Comparison of ENCODE assay signal across 8 mouse cellular contexts in genomic region chr8:57653768-57654125, GRCm38 (mm10). TPM values are rescaled to one million over a fixed set of nuclear protein-coding genes. Genes with fewer than 3 reads are reported as not detected.
DNase-seq lines count a peak whose midpoint lies in the region; ATAC-seq and TF ChIP-seq lines count a peak whose summit lies in the region.

No protein-coding gene starts in this region.

- TF ChIP-seq CTCF in liver, embryonic 14.5 days (IDR thresholded peaks at IDR 0.05; ENCODE audit: low read depth), result no peak

- H3K36me3 ChIP-seq in ES-E14 (ENCODE audit: control insufficient read depth, insufficient read depth, low read length, poor library complexity, severe bottlenecking), result no peaks in the 10 kb centered on the region
- H3K36me3 ChIP-seq in heart, embryonic 16.5 days (ENCODE audit: control insufficient read depth, insufficient read depth), result no peaks in the 10 kb centered on the region
- no peaks in the 10 kb centered on the region for H3K36me3 ChIP-seq in liver, embryonic 14.5 days (replicated peaks; ENCODE audit: control insufficient read depth, insufficient read depth, low read depth)

- WGBS in heart, embryonic 16.5 days, result 25% methylated on average over 7 of the region's 7 CpGs
- 12% methylated on average over 7 of the region's 7 CpGs for WGBS in liver, embryonic 14.5 days (ENCODE audit: insufficient replicate concordance)

- no peak overlapping the region for H3K9ac ChIP-seq in ES-E14 (ENCODE audit: insufficient read depth, low read depth, low read length, poor library complexity, severe bottlenecking)
- peak overlapping the region; percentile 13; the same call in 1 of the 2 replicates for H3K9ac ChIP-seq in heart, embryonic 16.5 days (ENCODE audit: low read length)
- no peak overlapping the region for H3K9ac ChIP-seq in liver, embryonic 14.5 days (replicated peaks)

- in situ Hi-C loops in ES-E14 (cut with MboI; ENCODE audit: low sequenced_read_pairs in 2 of 2, unreplicated experiment in 2 of 2), result no loop called here

- peak overlapping the region; percentile 70 for H3K4me2 ChIP-seq in heart, embryonic 16.5 days (ENCODE audit: low read depth, low read length)
- peak overlapping the region; percentile 86 for H3K4me2 ChIP-seq in liver, embryonic 14.5 days (ENCODE audit: low read depth)

- TF ChIP-seq EP300 in liver, embryonic 14.5 days (IDR thresholded peaks at IDR 0.05; ENCODE audit: low read depth), result no peak

- no peaks in the 10 kb centered on the region for H3K9me3 ChIP-seq in ES-E14 (ENCODE audit: control insufficient read depth, insufficient read depth, low read depth, low read length)
- H3K9me3 ChIP-seq in heart, embryonic 16.5 days (replicated peaks; ENCODE audit: control insufficient read depth, low read length), result no peaks in the 10 kb centered on the region
- H3K9me3 ChIP-seq in liver, embryonic 14.5 days (ENCODE audit: control insufficient read depth, low read length), result no peaks in the 10 kb centered on the region

- intact Hi-C loops in heart, postnatal 25 days (cut with DNase I), result loop anchor here (2.0 to 5.0 kb wide), 4 partner anchors 41 to 166 kb away; partner anchors contain the start of gene Sap30

- no peaks in the 10 kb centered on the region; a peak in 1 of 4 replicates for H3K4me1 ChIP-seq in ES-E14 (ENCODE audit: control insufficient read depth in 2 of 2, insufficient read depth in 2 of 2, low read length in 2 of 2, poor library complexity in 1 of 2)
- peaks cover 6% of the 10 kb centered on the region; the same call in 1 of the 2 replicates for H3K4me1 ChIP-seq in heart, embryonic 16.5 days (ENCODE audit: control insufficient read depth, insufficient read depth, low read length)
- H3K4me1 ChIP-seq in liver, embryonic 14.5 days (replicated peaks; ENCODE audit: control insufficient read depth in 2 of 2, insufficient read depth in 2 of 2, low read length in 1 of 2), result peaks cover 0 to 5% of the 10 kb centered on the region in 2 experiments; a peak in 2 of 4 replicates

- DNase-seq in heart, adult 11 months, result peak; percentile 59
- no peak for DNase-seq in heart, postnatal 25 days (ENCODE audit: low spot score)
- DNase-seq in ES-E14 (ENCODE audit: low read depth, low spot score), result no peak
- DNase-seq in liver, embryonic 14.5 days (ENCODE audit: low read depth in 3 of 3, low spot score in 3 of 3), result no peak
- DNase-seq in frontal cortex, adult 2 months (ENCODE audit: extremely low spot score in 1 of 2, low spot score in 1 of 2), result no peak
- DNase-seq in adrenal gland, adult 18-20 months (ENCODE audit: low spot score in 2 of 2), result no peak

- H3K4me3 ChIP-seq in ES-E14 (ENCODE audit: insufficient read depth in 1 of 2, low read depth in 1 of 2, low read length in 2 of 2, poor library complexity in 1 of 2, severe bottlenecking in 1 of 2), result peak overlapping the region; percentile 76 to 97; a peak in 3 of 4 replicates
- H3K4me3 ChIP-seq in heart, embryonic 16.5 days (ENCODE audit: low read length), result peak overlapping the region; percentile 91
- peak overlapping the region; percentile 58 to 75; a peak in 3 of 4 replicates for H3K4me3 ChIP-seq in liver, embryonic 14.5 days (ENCODE audit: insufficient read depth in 1 of 2, low read depth in 2 of 2, low read length in 2 of 2)

- H3K27me3 ChIP-seq in heart, embryonic 16.5 days (ENCODE audit: control insufficient read depth, insufficient read depth, low read length), result no peaks in the 10 kb centered on the region
- H3K27me3 ChIP-seq in liver, embryonic 14.5 days (ENCODE audit: control insufficient read depth, insufficient read depth, low read length), result no peaks in the 10 kb centered on the region

- H3K27ac ChIP-seq in ES-E14 (ENCODE audit: insufficient read depth, low read depth, low read length, poor library complexity, severe bottlenecking), result no peak overlapping the region
- peak overlapping the region; percentile 3; the same call in 1 of the 2 replicates for H3K27ac ChIP-seq in heart, embryonic 16.5 days (ENCODE audit: low read length)
- no peak overlapping the region for H3K27ac ChIP-seq in liver, embryonic 14.5 days

- no peak for ATAC-seq in heart, embryonic 16.5 days (replicated peaks; ENCODE audit: extremely low read depth, insufficient read depth, low FRiP score)
- ATAC-seq in liver, embryonic 14.5 days (ENCODE audit: insufficient read depth), result no peak
- no peak for ATAC-seq in CD4-positive, CD25-positive, alpha-beta regulatory T cell, adult 4 months

TF ChIP-seq in ES-E14, 5 proteins besides CTCF, POLR2A, EP300 and RAD21:
- TF ChIP-seq ZNF384 (IDR thresholded peaks at IDR 0.05; ENCODE audit: low read depth, low read length) (no peak), ZC3H11A (IDR thresholded peaks at IDR 0.05; ENCODE audit: borderline replicate concordance, low read depth, low read length) (no peak), HCFC1 (IDR thresholded peaks at IDR 0.05; ENCODE audit: borderline replicate concordance, insufficient read depth, low read length) (no peak), MAFK (IDR thresholded peaks at IDR 0.05; ENCODE audit: insufficient read depth, low read depth, low read length) (no peak), CHD2 (IDR thresholded peaks at IDR 0.05; ENCODE audit: low read depth, low read length) (no peak)

RNA-seq across cellular contexts. Expression of gene Galnt7, which starts 0.9 kb away (rescaled TPM):
- 1 to 10 TPM; 3.9 to 4.9 TPM for total RNA-seq in heart, postnatal 25 days (2021)
- total RNA-seq in ES-E14 (2012; rRNA removed), result 17.7 and 19.7 TPM in 2 replicates
- polyA plus RNA-seq in heart, embryonic 16.5 days (2015; fragmentation: Nextera tagmentation; extraction: Ambion mirVana), result 6.1 and 7.1 TPM in 2 replicates
- polyA plus RNA-seq in liver, embryonic 14.5 days (2012; rRNA removed), result 1.3 and 2.5 TPM in 2 replicates
- 3.8 and 4.4 TPM in 2 replicates for polyA plus RNA-seq in liver, embryonic 14.5 days (2014; fragmentation: Nextera tagmentation; extraction: Ambion mirVana)
- 6.8 and 8.9 TPM in 2 replicates for polyA plus RNA-seq in frontal cortex, adult 2 months (2012; rRNA removed)
- 10 to 100 TPM in 1 of 2 experiments, 1 to 10 TPM in 1; 5.0 to 10.3 TPM for total RNA-seq in adrenal gland, adult 18-20 months (2021)
- polyA plus RNA-seq in CD4-positive, CD25-positive, alpha-beta regulatory T cell, adult 4 months (2017; shearing (Covaris generic)), result 10 to 100 TPM; 29.7 to 36.7 TPM
